Mouse (Mus musculus) naive thymus-derived CD4-positive, alpha-beta T cell, adult 2 months (primary cell): ENCODE results near the gene Xpo4.
A peak's percentile ranks its signal among the peaks of the same experiment; 100 is the strongest.

Experiments
- DNase-seq: peaks from one replicate; pipeline ENCODE4 v3.0.0-alpha.2; 2011; ENCODE audit warnings: low read depth

Xpo4 gene

GRCm38 (mm10) chr14:57535646-57536045 lies 129.6 kb downstream of the Xpo4 start:
- no peak for DNase-seq

GRCm38 (mm10) chr14:57534961-57535360 lies 130.3 kb downstream of the Xpo4 start:
- no peak for DNase-seq

- no peak for DNase-seq
These were observed 130.9 kb downstream of the Xpo4 start for GRCm38 (mm10) chr14:57534346-57534745.

GRCm38 (mm10) chr14:57533841-57534240 lies 131.4 kb downstream of the Xpo4 start:
- DNase-seq, result no peak

GRCm38 (mm10) chr14:57533214-57533613 lies 132.0 kb downstream of the Xpo4 start:
- peak; percentile 55 for DNase-seq

GRCm38 (mm10) chr14:57532577-57532976 lies 132.7 kb downstream of the Xpo4 start:
- no peak for DNase-seq

GRCm38 (mm10) chr14:57529786-57530515 lies 135.3 kb downstream of the Xpo4 start:
- no peak for DNase-seq

- no peak for DNase-seq
These were observed 136.0 kb downstream of the Xpo4 start for GRCm38 (mm10) chr14:57529086-57529785.

GRCm38 (mm10) chr14:57527598-57527997 lies 137.6 kb downstream of the Xpo4 start:
- DNase-seq, result no peak
